Comparison of ENCODE assay signal across 8 mouse cellular contexts in the genomic region with DNA sequence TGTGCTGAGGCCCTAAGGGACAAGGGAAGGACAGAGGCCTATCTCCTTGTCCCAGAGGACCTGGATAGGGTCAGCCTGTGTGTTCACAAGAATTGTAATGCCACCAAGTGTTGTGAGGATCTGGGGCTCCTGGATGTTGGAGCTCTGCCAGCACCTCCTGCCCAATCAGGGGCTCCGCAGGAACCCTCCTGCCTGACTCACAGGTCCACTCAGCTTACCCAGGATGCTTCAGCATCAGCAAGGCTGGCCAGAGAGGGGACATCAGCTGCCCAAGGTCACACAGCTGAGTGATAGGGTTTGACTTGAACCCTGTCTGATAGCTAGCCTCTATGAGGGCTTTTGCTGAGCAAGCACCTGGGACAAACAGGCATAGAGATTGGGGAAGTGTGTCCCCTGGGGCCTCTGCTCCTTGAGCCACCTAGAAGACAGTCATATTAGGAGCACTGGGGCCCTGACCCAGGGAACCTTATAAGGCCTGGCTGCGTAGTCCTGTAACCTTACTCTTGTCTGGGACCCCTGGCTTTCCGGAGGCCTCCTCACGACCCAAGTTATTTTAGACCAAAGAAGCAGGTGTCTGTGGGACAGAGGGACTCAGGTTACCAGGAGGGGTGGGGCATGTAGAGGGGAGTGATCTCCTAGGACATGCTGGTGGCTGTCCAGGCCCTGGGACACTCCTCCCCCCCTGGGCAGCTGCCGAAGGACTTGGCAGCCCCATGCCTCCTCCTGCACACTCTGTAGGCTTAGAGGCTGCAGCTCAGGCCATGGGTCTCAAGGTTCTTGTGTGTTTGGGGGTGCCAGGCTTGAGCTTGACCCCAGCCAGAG. TPM values are rescaled to one million over a fixed set of nuclear protein-coding genes. Genes with fewer than 3 reads are reported as not detected.
DNase-seq lines count a peak whose midpoint lies in the region; ATAC-seq and TF ChIP-seq lines count a peak whose summit lies in the region.

No protein-coding gene starts in this region.

- no peak for TF ChIP-seq CTCF in cerebellum, adult 2 months (IDR thresholded peaks at IDR 0.05; ENCODE audit: borderline replicate concordance, insufficient read depth, low read depth, low read length)
- TF ChIP-seq CTCF in hindbrain, postnatal 0 days (IDR thresholded peaks at IDR 0.05; ENCODE audit: low read depth) = no peak
- TF ChIP-seq CTCF in lung, postnatal 0 days (IDR thresholded peaks at IDR 0.05) = no peak

- WGBS in cerebellum, adult 2 months = 19% methylated on average over 5 of the region's 5 CpGs
- WGBS in hindbrain, postnatal 0 days = 50% methylated on average over 5 of the region's 5 CpGs
- WGBS in lung, postnatal 0 days = 33% methylated on average over 5 of the region's 5 CpGs
- 30% methylated on average over 5 of the region's 5 CpGs for WGBS in stomach, embryonic 15.5 days

- H3K9me3 ChIP-seq in hindbrain, postnatal 0 days (ENCODE audit: low read length) = no peaks in the 10 kb centered on the region
- no peaks in the 10 kb centered on the region for H3K9me3 ChIP-seq in lung, postnatal 0 days (ENCODE audit: low read length)
- no peaks in the 10 kb centered on the region for H3K9me3 ChIP-seq in stomach, embryonic 15.5 days

- H3K36me3 ChIP-seq in hindbrain, postnatal 0 days (ENCODE audit: insufficient read depth, low read length) = no peaks in the 10 kb centered on the region
- H3K36me3 ChIP-seq in lung, postnatal 0 days (ENCODE audit: insufficient read depth, low read length) = no peaks in the 10 kb centered on the region
- H3K36me3 ChIP-seq in stomach, embryonic 15.5 days = no peaks in the 10 kb centered on the region

- H3K4me3 ChIP-seq in cerebellum, adult 2 months (replicated peaks; ENCODE audit: insufficient read depth, low read depth, low read length) = peak overlapping the region; percentile 86
- peak overlapping the region; percentile 33 for H3K4me3 ChIP-seq in hindbrain, postnatal 0 days (ENCODE audit: low read length)
- H3K4me3 ChIP-seq in lung, postnatal 0 days (ENCODE audit: low read depth, low read length) = no peak overlapping the region
- H3K4me3 ChIP-seq in stomach, embryonic 15.5 days (replicated peaks) = no peak overlapping the region

- peak; percentile 18; the same call in 1 of the 2 replicates for TF ChIP-seq POLR2A in cerebellum, adult 2 months (IDR thresholded peaks at IDR 0.05; ENCODE audit: borderline replicate concordance, insufficient read depth, low read length)

- H3K27me3 ChIP-seq in cerebellum, adult 2 months (ENCODE audit: control insufficient read depth, insufficient read depth, low read length) = no peaks in the 10 kb centered on the region
- H3K27me3 ChIP-seq in hindbrain, postnatal 0 days (ENCODE audit: insufficient read depth, low read length) = no peaks in the 10 kb centered on the region
- H3K27me3 ChIP-seq in lung, postnatal 0 days (replicated peaks; ENCODE audit: insufficient read depth, low read length) = no peaks in the 10 kb centered on the region
- H3K27me3 ChIP-seq in stomach, embryonic 15.5 days (replicated peaks) = no peaks in the 10 kb centered on the region

- no peak for TF ChIP-seq EP300 in lung, postnatal 0 days (IDR thresholded peaks at IDR 0.05)

- peak; percentile 1; the same call in 1 of the 2 replicates for ATAC-seq in hindbrain, postnatal 0 days
- ATAC-seq in lung, postnatal 0 days = no peak
- ATAC-seq in stomach, embryonic 15.5 days (ENCODE audit: insufficient read depth, low FRiP score, low read depth) = no peak
- no peak for ATAC-seq in activated CD4-positive, CD25-positive, alpha-beta regulatory T cell, adult 4 months

- H3K9ac ChIP-seq in hindbrain, postnatal 0 days (replicated peaks; ENCODE audit: low read length) = peak overlapping the region; percentile 51
- no peak overlapping the region for H3K9ac ChIP-seq in lung, postnatal 0 days (replicated peaks; ENCODE audit: low read depth)
- H3K9ac ChIP-seq in stomach, embryonic 15.5 days = no peak overlapping the region

- peak overlapping the region; percentile 58 for H3K4me2 ChIP-seq in hindbrain, postnatal 0 days (ENCODE audit: low read depth, low read length)
- no peak overlapping the region for H3K4me2 ChIP-seq in lung, postnatal 0 days (replicated peaks; ENCODE audit: low read depth, low read length)
- peak overlapping the region; percentile 50 for H3K4me2 ChIP-seq in stomach, embryonic 15.5 days

- H3K4me1 ChIP-seq in cerebellum, adult 2 months (ENCODE audit: control insufficient read depth, insufficient read depth, low read length) = peaks cover 46% of the 10 kb centered on the region
- peaks cover 34% of the 10 kb centered on the region for H3K4me1 ChIP-seq in hindbrain, postnatal 0 days (ENCODE audit: insufficient read depth, low read length)
- peaks cover 25% of the 10 kb centered on the region for H3K4me1 ChIP-seq in lung, postnatal 0 days (ENCODE audit: insufficient read depth, low read depth, low read length)
- peaks cover 61% of the 10 kb centered on the region for H3K4me1 ChIP-seq in stomach, embryonic 15.5 days

- peak; percentile 36 for DNase-seq in kidney, adult 18-20 months
- no peak for DNase-seq in kidney, adult 9 months
- DNase-seq in cerebellum, adult 2 months = peak; percentile 83 to 87
- peak; percentile 84 to 92 for DNase-seq in gastrocnemius, adult 8-10 months (ENCODE audit: low spot score in 2 of 2)
- DNase-seq in hindbrain, postnatal 0 days (ENCODE audit: low spot score) = peak; percentile 61
- peak; percentile 40 for DNase-seq in lung, postnatal 0 days (ENCODE audit: low spot score)

- peak overlapping the region; percentile 96 for H3K27ac ChIP-seq in cerebellum, adult 2 months (ENCODE audit: insufficient read depth, low read length)
- peak overlapping the region; percentile 88 for H3K27ac ChIP-seq in hindbrain, postnatal 0 days
- peak overlapping the region; percentile 74 for H3K27ac ChIP-seq in lung, postnatal 0 days (ENCODE audit: low read length)
- H3K27ac ChIP-seq in stomach, embryonic 15.5 days = peak overlapping the region; percentile 57

RNA-seq across cellular contexts. Expression of gene Ak1, which starts 4.5 kb away (rescaled TPM):
- 127 and 132 TPM in 2 replicates for polyA plus RNA-seq in cerebellum, adult 2 months (2012; rRNA removed)
- 1,000 to 10,000 TPM; 1,455 to 1,877 (median 1,746) TPM for total RNA-seq in gastrocnemius, adult 8-10 months (2022)
- total RNA-seq in hindbrain, postnatal 0 days (2014; rRNA removed) = 89.8 and 92.2 TPM in 2 replicates
- 103 and 106 TPM in 2 replicates for polyA plus RNA-seq in hindbrain, postnatal 0 days (2015; fragmentation: Nextera tagmentation; extraction: Ambion mirVana)
- polyA plus RNA-seq in lung, postnatal 0 days (2015; fragmentation: Nextera tagmentation; extraction: Ambion mirVana) = 31.7 and 36.3 TPM in 2 replicates
- polyA plus RNA-seq in stomach, embryonic 15.5 days (2015; fragmentation: Nextera tagmentation; extraction: Ambion mirVana) = 21.8 and 22.1 TPM in 2 replicates
- polyA plus RNA-seq in activated CD4-positive, CD25-positive, alpha-beta regulatory T cell, adult 4 months (2017; shearing (Covaris generic)) = under 1 TPM; 0.16 to 0.48 TPM

RNA-seq across cellular contexts. Expression of gene Eng, which starts 20.3 kb away (rescaled TPM):
- polyA plus RNA-seq in cerebellum, adult 2 months (2012; rRNA removed) = 28.0 and 31.6 TPM in 2 replicates
- total RNA-seq in gastrocnemius, adult 8-10 months (2022) = 10 to 100 TPM; 17.4 to 26.6 (median 20.5) TPM
- total RNA-seq in hindbrain, postnatal 0 days (2014; rRNA removed) = 23.7 and 24.1 TPM in 2 replicates
- 23.7 and 23.8 TPM in 2 replicates for polyA plus RNA-seq in hindbrain, postnatal 0 days (2015; fragmentation: Nextera tagmentation; extraction: Ambion mirVana)
- polyA plus RNA-seq in lung, postnatal 0 days (2015; fragmentation: Nextera tagmentation; extraction: Ambion mirVana) = 118 and 130 TPM in 2 replicates
- polyA plus RNA-seq in stomach, embryonic 15.5 days (2015; fragmentation: Nextera tagmentation; extraction: Ambion mirVana) = 59.6 and 65.3 TPM in 2 replicates
- not detected for polyA plus RNA-seq in activated CD4-positive, CD25-positive, alpha-beta regulatory T cell, adult 4 months (2017; shearing (Covaris generic))

RNA-seq across cellular contexts. Expression of gene St6galnac6, which starts 26.6 kb away (rescaled TPM):
- 89.5 TPM in 2 replicates for polyA plus RNA-seq in cerebellum, adult 2 months (2012; rRNA removed)
- total RNA-seq in gastrocnemius, adult 8-10 months (2022) = 10 to 100 TPM; 48.6 to 61.3 (median 54.9) TPM
- total RNA-seq in hindbrain, postnatal 0 days (2014; rRNA removed) = 87.0 and 114 TPM in 2 replicates
- 39.5 and 40.9 TPM in 2 replicates for polyA plus RNA-seq in hindbrain, postnatal 0 days (2015; fragmentation: Nextera tagmentation; extraction: Ambion mirVana)
- polyA plus RNA-seq in lung, postnatal 0 days (2015; fragmentation: Nextera tagmentation; extraction: Ambion mirVana) = 13.4 and 14.4 TPM in 2 replicates
- polyA plus RNA-seq in stomach, embryonic 15.5 days (2015; fragmentation: Nextera tagmentation; extraction: Ambion mirVana) = 17.4 and 19.7 TPM in 2 replicates
- polyA plus RNA-seq in activated CD4-positive, CD25-positive, alpha-beta regulatory T cell, adult 4 months (2017; shearing (Covaris generic)) = 1 to 10 TPM; 2.5 to 3.4 TPM

RNA-seq across cellular contexts. Expression of gene St6galnac4, which starts 39.2 kb away (rescaled TPM):
- polyA plus RNA-seq in cerebellum, adult 2 months (2012; rRNA removed) = 91.4 and 101 TPM in 2 replicates
- total RNA-seq in gastrocnemius, adult 8-10 months (2022) = 10 to 100 TPM; 11.4 to 15.5 (median 13.8) TPM
- total RNA-seq in hindbrain, postnatal 0 days (2014; rRNA removed) = 66.9 and 75.7 TPM in 2 replicates
- polyA plus RNA-seq in hindbrain, postnatal 0 days (2015; fragmentation: Nextera tagmentation; extraction: Ambion mirVana) = 45.6 and 47.5 TPM in 2 replicates
- polyA plus RNA-seq in lung, postnatal 0 days (2015; fragmentation: Nextera tagmentation; extraction: Ambion mirVana) = 32.0 and 38.9 TPM in 2 replicates
- polyA plus RNA-seq in stomach, embryonic 15.5 days (2015; fragmentation: Nextera tagmentation; extraction: Ambion mirVana) = 18.3 and 20.3 TPM in 2 replicates
- polyA plus RNA-seq in activated CD4-positive, CD25-positive, alpha-beta regulatory T cell, adult 4 months (2017; shearing (Covaris generic)) = 10 to 100 TPM; 30.7 to 39.8 TPM

RNA-seq across cellular contexts. Expression of gene 9430097D07Rik, which starts 50.6 kb away (rescaled TPM):
- 0.59 and 0.60 TPM in 2 replicates for polyA plus RNA-seq in cerebellum, adult 2 months (2012; rRNA removed)
- not detected for total RNA-seq in gastrocnemius, adult 8-10 months (2022)
- 0.21 and 0.83 TPM in 2 replicates for total RNA-seq in hindbrain, postnatal 0 days (2014; rRNA removed)
- 0.73 and 0.76 TPM in 2 replicates for polyA plus RNA-seq in hindbrain, postnatal 0 days (2015; fragmentation: Nextera tagmentation; extraction: Ambion mirVana)
- not detected in 2 replicates for polyA plus RNA-seq in lung, postnatal 0 days (2015; fragmentation: Nextera tagmentation; extraction: Ambion mirVana)
- 0.09 and 0.12 TPM in 2 replicates for polyA plus RNA-seq in stomach, embryonic 15.5 days (2015; fragmentation: Nextera tagmentation; extraction: Ambion mirVana)
- not detected for polyA plus RNA-seq in activated CD4-positive, CD25-positive, alpha-beta regulatory T cell, adult 4 months (2017; shearing (Covaris generic))

Comparison
In these comparisons a context has a peak if more than half of its experiments do, and no peak if none do; other contexts are left out.
1. H3K4me3 ChIP-seq: peak in cerebellum, adult 2 months (single experiment) and hindbrain, postnatal 0 days (single experiment); none in lung, postnatal 0 days (single experiment) and stomach, embryonic 15.5 days (single experiment).
2. RNA of gene Ak1, which starts 4.5 kb away (polyA plus RNA-seq): 127 to 132 TPM in cerebellum, adult 2 months, 103 to 106 TPM in hindbrain, postnatal 0 days, 31.7 to 36.3 TPM in lung, postnatal 0 days and 21.8 to 22.1 TPM in stomach, embryonic 15.5 days; 0.16 to 0.48 TPM in activated CD4-positive, CD25-positive, alpha-beta regulatory T cell, adult 4 months; every median in the first group is over 10 times any median in the second.
3. RNA of gene Eng, which starts 20.3 kb away (polyA plus RNA-seq): 118 to 130 TPM in lung, postnatal 0 days, 59.6 to 65.3 TPM in stomach, embryonic 15.5 days, 28.0 to 31.6 TPM in cerebellum, adult 2 months and 23.7 to 23.8 TPM in hindbrain, postnatal 0 days; not detected in activated CD4-positive, CD25-positive, alpha-beta regulatory T cell, adult 4 months; every median in the first group is over 10 times any median in the second.
4. Peak in every context shown above with its lines, with median percentiles within 50 percentile points of each other: H3K27ac ChIP-seq.